Mouse (Mus musculus) embryonic facial prominence, embryonic 14.5 days (tissue): Measurements from ENCODE around the gene Rsph6a. TPM values are rescaled to one million over a fixed set of nuclear protein-coding genes. Genes with fewer than 3 reads are reported as not detected.

Experiments used
- ATAC-seq: fragments of 200-750 bp; cut with Nextera tagmentation; 2 replicates; pipeline ENCODE4 v1.8.0; 2017; ENCODE audit warnings: low read depth, moderate number of reproducible peaks, moderate TSS enrichment
- DNase-seq: peaks from one replicate; pipeline ENCODE4 v3.0.0-alpha.2; 2015; ENCODE audit warnings: low spot score
- H3K27ac ChIP-seq: fragments of 300-500 bp; sonication (generic); replicated peaks from 2 replicates; pipeline ENCODE4 v1.5.1; 2014; ENCODE audit warnings: low read depth, mild to moderate bottlenecking, low read length, moderate library complexity
- H3K27me3 ChIP-seq: fragments of 300-500 bp; sonication (generic); replicated peaks from 2 replicates; pipeline ENCODE4 v1.6.1; 2014; ENCODE audit warnings: low read length; ENCODE audit not compliant: control insufficient read depth, insufficient read depth
- H3K36me3 ChIP-seq: fragments of 300-500 bp; sonication (generic); 2 replicates; pipeline ENCODE4 v1.6.1; 2014; ENCODE audit warnings: low read length, mixed read lengths; ENCODE audit not compliant: control insufficient read depth, insufficient read depth
- H3K4me1 ChIP-seq: fragments of 300-500 bp; sonication (generic); 2 replicates; pipeline ENCODE4 v1.6.1; 2014; ENCODE audit warnings: antibody characterized with exemption, low read length; ENCODE audit not compliant: control insufficient read depth, insufficient read depth
- H3K4me2 ChIP-seq: fragments of 300-500 bp; sonication (generic); 2 replicates; pipeline ENCODE4 v1.6.1; 2014; ENCODE audit warnings: low read depth, mild to moderate bottlenecking, low read length, moderate library complexity, mixed read lengths
- H3K4me3 ChIP-seq: fragments of 300-500 bp; sonication (generic); 2 replicates; pipeline ENCODE4 v1.5.1; 2014; ENCODE audit warnings: low read depth, mild to moderate bottlenecking, low read length
- H3K9ac ChIP-seq: fragments of 300-500 bp; sonication (generic); 2 replicates; pipeline ENCODE4 v1.6.1; 2014; ENCODE audit warnings: low read depth, mild to moderate bottlenecking, low read length, moderate library complexity, mixed read lengths
- H3K9me3 ChIP-seq: fragments of 300-500 bp; sonication (generic); 2 replicates; pipeline ENCODE4 v1.6.1; 2016; ENCODE audit warnings: low read length; ENCODE audit not compliant: control insufficient read depth
- WGBS: fragments of 180-500 bp; shearing (Covaris S2); extraction: QIAGEN DNeasy Blood & Tissue Kit; methylation state at CpG from one replicate; pipeline ENCODE4 v1.1.7; 2014; 5-methylcytosine and 5-hydroxymethylcytosine counted together
- polyA plus RNA-seq: library from polyadenylated mRNA; unstranded; fragments of >200 nt; fragmentation: Nextera tagmentation; extraction: Ambion mirVana; gene quantifications from 2 replicates; pipeline ENCODE4 v1.2.1, GENCODE M21; 2014

Rsph6a gene
- polyA plus RNA-seq, 1 experiment from 2014 or later = not detected

DNA sequence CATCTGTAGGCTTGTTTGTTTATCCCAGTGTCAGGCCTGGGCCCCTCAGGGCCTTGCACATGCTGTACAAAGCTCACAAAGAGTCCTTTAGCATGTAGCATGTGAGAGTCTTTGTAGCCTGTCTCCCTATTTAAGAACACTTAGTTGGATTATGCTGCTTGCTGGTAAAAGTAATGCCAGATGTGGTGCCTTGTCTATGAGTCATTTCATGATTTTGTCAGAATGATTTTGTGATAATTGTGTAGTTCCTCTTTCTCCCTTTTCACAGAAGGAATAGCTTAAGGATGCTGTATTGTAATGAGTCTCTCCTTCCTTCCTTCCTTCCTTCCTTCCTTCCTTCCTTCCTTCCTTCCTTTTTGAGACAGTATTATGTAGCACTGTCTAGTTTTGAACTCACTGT is 26.4 kb upstream of the Rsph6a start:
- H3K9me3 ChIP-seq = no peaks in the 10 kb centered on the region

DNA sequence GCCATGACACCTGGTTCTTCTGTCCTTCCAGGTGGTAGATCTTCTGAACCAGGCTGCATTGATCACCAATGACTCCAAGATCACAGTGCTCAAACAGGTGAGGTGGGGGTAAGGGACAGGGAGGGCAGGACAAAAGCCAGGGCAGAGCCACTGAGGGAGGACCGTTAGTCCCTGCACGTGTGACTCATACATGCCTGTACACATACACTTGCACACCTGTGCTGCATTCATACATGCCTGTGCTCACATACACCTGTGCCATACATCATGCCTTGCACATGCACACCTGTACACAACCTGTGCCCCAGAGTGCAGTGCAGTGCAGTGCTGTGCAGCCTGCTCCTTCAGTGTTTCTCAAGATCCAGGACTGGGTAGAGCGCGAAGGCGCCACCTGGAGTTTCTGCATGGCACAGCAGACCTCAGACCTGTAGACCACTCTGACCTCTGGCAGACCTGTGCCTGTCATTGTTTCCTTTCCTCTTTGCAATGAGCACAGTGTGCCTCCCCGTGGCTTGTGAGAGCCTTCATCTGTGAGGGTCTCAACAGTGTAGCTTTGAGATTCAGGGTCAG is 25.3 kb upstream of the Rsph6a start:
- Histone ChIP-seq H3K4me1 (peaks cover 11% of the 10 kb centered on the region; the same call in 1 of the 2 replicates), H3K27me3 (no peaks in the 10 kb centered on the region), H3K4me2 (no peak overlapping the region), H3K4me3 (no peak overlapping the region), H3K9me3 (no peaks in the 10 kb centered on the region), H3K27ac (no peak overlapping the region), H3K9ac (no peak overlapping the region), H3K36me3 (peaks cover 52% of the 10 kb centered on the region)
- WGBS = 76% methylated on average over 5 of the region's 6 CpGs
- peak; percentile 41 for DNase-seq
- ATAC-seq = peak; percentile 47

More for the DNA sequence above, 26.4 kb upstream of the Rsph6a start:
- Histone ChIP-seq H3K9ac (no peak overlapping the region), H3K4me3 (no peak overlapping the region), H3K27ac (no peak overlapping the region), H3K4me1 (peaks cover 11% of the 10 kb centered on the region; the same call in 1 of the 2 replicates), H3K4me2 (no peak overlapping the region), H3K27me3 (peaks cover 8% of the 10 kb centered on the region), H3K36me3 (peaks cover 43% of the 10 kb centered on the region)
- ATAC-seq (no peak), DNase-seq (no peak)

DNA sequence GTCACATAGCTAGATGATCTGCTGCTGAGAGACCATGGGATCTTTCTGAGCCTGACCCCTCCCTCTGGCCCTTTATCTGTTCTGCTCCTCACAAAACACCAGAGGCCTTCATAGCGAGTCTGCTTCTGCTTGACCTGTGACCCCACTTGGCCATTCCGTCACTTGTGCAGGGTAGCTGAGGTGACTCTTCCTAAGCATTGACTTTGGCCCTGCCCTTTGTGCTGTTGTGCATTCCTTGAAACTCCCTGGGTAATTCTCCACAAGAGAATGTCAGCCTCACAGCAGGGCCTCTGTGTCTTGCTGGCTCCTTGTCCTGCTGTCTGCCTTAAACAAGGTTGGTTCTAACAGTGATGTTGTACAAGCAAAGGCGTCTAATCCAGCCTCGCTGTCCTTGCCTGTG is 22.8 kb upstream of the Rsph6a start:
- ATAC-seq (no peak), DNase-seq (no peak)
- Histone ChIP-seq H3K9ac (no peak overlapping the region), H3K27me3 (no peaks in the 10 kb centered on the region), H3K9me3 (no peaks in the 10 kb centered on the region), H3K4me1 (no peaks in the 10 kb centered on the region), H3K36me3 (peaks cover 77% of the 10 kb centered on the region), H3K4me2 (no peak overlapping the region), H3K27ac (no peak overlapping the region), H3K4me3 (no peak overlapping the region)
- 63% methylated on average over 4 of the region's 4 CpGs for WGBS

DNA sequence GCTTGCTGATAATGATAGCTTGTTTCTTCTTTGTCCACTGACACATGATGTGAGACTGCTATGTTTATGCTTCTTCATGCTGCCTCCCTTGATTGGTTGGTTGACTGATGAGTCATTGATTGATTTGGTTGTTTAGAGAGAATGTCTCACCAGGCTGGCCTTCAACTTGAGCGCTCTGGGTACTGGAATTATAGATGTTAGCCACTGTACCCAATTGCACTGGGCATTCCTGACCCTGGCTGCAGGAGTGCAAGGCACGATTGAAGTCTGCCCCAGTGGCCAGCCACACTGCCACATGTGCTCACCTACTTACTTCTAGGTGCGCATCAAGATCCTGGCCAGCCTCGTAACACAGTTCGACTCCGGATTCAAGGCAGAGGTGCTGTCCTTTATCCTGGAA is 9.9 kb upstream of the Rsph6a start:
- ATAC-seq (no peak), DNase-seq (no peak)
- no peaks in the 10 kb centered on the region for H3K9me3 ChIP-seq
- H3K27ac ChIP-seq = no peak overlapping the region
- no peak overlapping the region for H3K4me3 ChIP-seq
- H3K36me3 ChIP-seq = peaks cover 99% of the 10 kb centered on the region
- no peaks in the 10 kb centered on the region for H3K4me1 ChIP-seq
- H3K27me3 ChIP-seq = no peaks in the 10 kb centered on the region
- no peak overlapping the region for H3K4me2 ChIP-seq
- H3K9ac ChIP-seq = no peak overlapping the region
- WGBS = 100% methylated on average over 6 of the region's 6 CpGs

- no peak overlapping the region for H3K4me2 ChIP-seq
- no peaks in the 10 kb centered on the region for H3K9me3 ChIP-seq
- DNase-seq = no peak
- H3K36me3 ChIP-seq = peaks cover 99% of the 10 kb centered on the region
- H3K4me3 ChIP-seq = no peak overlapping the region
- WGBS = 91% methylated on average over 10 of the region's 11 CpGs
- no peak overlapping the region for H3K9ac ChIP-seq
- H3K27me3 ChIP-seq = no peaks in the 10 kb centered on the region
- no peak for ATAC-seq
- no peaks in the 10 kb centered on the region for H3K4me1 ChIP-seq
- H3K27ac ChIP-seq = no peak overlapping the region
Observed at GRCm38 (mm10) chr7:19046286-19047069, 8.0 kb upstream of the Rsph6a start.

- Histone ChIP-seq H3K9ac (no peak overlapping the region), H3K36me3 (peaks cover 98% of the 10 kb centered on the region), H3K4me2 (no peak overlapping the region), H3K27me3 (no peaks in the 10 kb centered on the region), H3K9me3 (no peaks in the 10 kb centered on the region), H3K4me1 (no peaks in the 10 kb centered on the region), H3K4me3 (no peak overlapping the region), H3K27ac (no peak overlapping the region)
- ATAC-seq (no peak), DNase-seq (no peak)
- 81% methylated on average over 14 of the region's 14 CpGs for WGBS
Observed at GRCm38 (mm10) chr7:19048006-19048527, 6.4 kb upstream of the Rsph6a start.

DNA sequence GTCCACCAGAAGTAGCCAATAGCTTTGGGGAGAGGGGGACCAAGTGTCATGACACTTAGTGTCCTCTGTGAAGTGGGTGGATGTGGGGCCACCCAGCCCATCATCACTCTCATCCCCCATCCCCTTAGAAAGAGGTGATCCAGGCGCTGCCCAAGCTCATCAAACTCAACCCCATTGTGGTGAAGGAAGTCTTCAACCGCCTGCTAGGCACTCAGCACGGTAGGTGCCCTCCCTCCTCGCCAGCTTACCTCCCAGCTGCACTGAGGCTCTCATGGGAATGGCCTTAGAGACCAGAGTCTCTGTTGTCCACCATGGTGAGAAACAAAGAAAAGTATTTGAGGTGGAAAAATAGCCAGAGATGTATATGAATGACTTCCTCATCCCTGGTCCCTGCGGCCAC is 5.2 kb upstream of the Rsph6a start:
- Histone ChIP-seq H3K9me3 (no peaks in the 10 kb centered on the region), H3K27me3 (no peaks in the 10 kb centered on the region), H3K4me2 (no peak overlapping the region), H3K9ac (no peak overlapping the region), H3K4me3 (no peak overlapping the region), H3K4me1 (no peaks in the 10 kb centered on the region), H3K36me3 (peaks cover 94% of the 10 kb centered on the region), H3K27ac (no peak overlapping the region)
- no peak for ATAC-seq
- DNase-seq = no peak
- 90% methylated on average over 4 of the region's 5 CpGs for WGBS

- no peak overlapping the region for H3K9ac ChIP-seq
- peaks cover 89% of the 10 kb centered on the region for H3K36me3 ChIP-seq
- no peak overlapping the region for H3K27ac ChIP-seq
- ATAC-seq (no peak), DNase-seq (no peak)
- no peaks in the 10 kb centered on the region for H3K9me3 ChIP-seq
- 83% methylated on average over 8 of the region's 8 CpGs for WGBS
- no peak overlapping the region for H3K4me3 ChIP-seq
- no peaks in the 10 kb centered on the region for H3K4me1 ChIP-seq
- no peaks in the 10 kb centered on the region for H3K27me3 ChIP-seq
- H3K4me2 ChIP-seq = no peak overlapping the region
Observed at GRCm38 (mm10) chr7:19050172-19050571, 4.3 kb upstream of the Rsph6a start.

DNA sequence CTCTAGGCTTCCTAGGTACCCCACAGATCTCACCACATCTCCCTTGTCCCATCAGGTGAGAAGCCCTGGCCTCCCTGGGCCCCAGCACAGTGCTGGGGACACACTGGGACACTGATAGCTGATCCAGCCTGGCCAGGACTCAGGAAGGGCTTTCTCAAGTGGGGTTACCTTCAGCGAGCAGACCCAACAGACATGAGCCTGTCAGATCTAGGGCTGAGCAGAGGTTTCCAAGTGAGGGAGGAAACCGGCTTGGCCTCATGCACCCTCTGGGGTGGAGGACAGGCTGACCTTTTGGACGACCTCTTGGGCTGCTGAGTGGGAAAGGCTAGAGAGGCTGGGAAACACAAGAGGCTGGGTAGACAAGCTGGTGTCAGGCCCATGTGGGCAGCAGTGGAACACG is 3.3 kb upstream of the Rsph6a start:
- Histone ChIP-seq H3K27ac (no peak overlapping the region), H3K9me3 (no peaks in the 10 kb centered on the region), H3K4me3 (no peak overlapping the region), H3K27me3 (no peaks in the 10 kb centered on the region), H3K9ac (no peak overlapping the region), H3K4me1 (no peaks in the 10 kb centered on the region), H3K36me3 (peaks cover 79% of the 10 kb centered on the region), H3K4me2 (no peak overlapping the region)
- no peak for DNase-seq
- no peak for ATAC-seq
- WGBS = 57% methylated on average over 4 of the region's 4 CpGs
